Mouse (Mus musculus) heart, embryonic 13.5 days (tissue): Measurements from ENCODE around the gene Ccdc60. TPM values are rescaled to one million over a fixed set of nuclear protein-coding genes. Genes with fewer than 3 reads are reported as not detected.

Experiments used
- ATAC-seq: fragments of 200-750 bp; cut with Nextera tagmentation; 2 replicates; pipeline ENCODE4 v1.8.0; 2017; ENCODE audit warnings: moderate TSS enrichment; ENCODE audit not compliant: insufficient number of reproducible peaks, low FRiP score, low TSS enrichment; ENCODE audit errors: extremely low read depth
- H3K27ac ChIP-seq: fragments of 300-500 bp; sonication (generic); replicated peaks from 2 replicates; pipeline ENCODE4 v1.5.1; 2015; ENCODE audit warnings: moderate library complexity, mild to moderate bottlenecking, inconsistent platforms
- H3K27me3 ChIP-seq: fragments of 300-500 bp; sonication (generic); replicated peaks from 2 replicates; pipeline ENCODE4 v1.6.1; 2015; ENCODE audit warnings: mild to moderate bottlenecking, inconsistent platforms
- H3K36me3 ChIP-seq: fragments of 300-500 bp; sonication (generic); 2 replicates; pipeline ENCODE4 v1.6.1; 2015; ENCODE audit warnings: mild to moderate bottlenecking, inconsistent platforms
- H3K4me1 ChIP-seq: fragments of 300-500 bp; sonication (generic); 2 replicates; pipeline ENCODE4 v1.6.1; 2015; ENCODE audit warnings: inconsistent platforms
- H3K4me2 ChIP-seq: fragments of 300-500 bp; sonication (generic); 2 replicates; pipeline ENCODE4 v1.6.1; 2015; ENCODE audit warnings: inconsistent platforms, mild to moderate bottlenecking, moderate library complexity
- H3K4me3 ChIP-seq: fragments of 300-500 bp; sonication (generic); 2 replicates; pipeline ENCODE4 v1.5.1; 2015; ENCODE audit warnings: moderate library complexity, mild to moderate bottlenecking, inconsistent platforms
- H3K9ac ChIP-seq: fragments of 300-500 bp; sonication (generic); 2 replicates; pipeline ENCODE4 v1.6.1; 2015; ENCODE audit warnings: inconsistent platforms, mild to moderate bottlenecking, moderate library complexity
- H3K9me3 ChIP-seq: fragments of 300-500 bp; sonication (generic); 2 replicates; pipeline ENCODE4 v1.6.1; 2016; ENCODE audit warnings: inconsistent platforms
- WGBS: fragments of 180-500 bp; shearing (Covaris S2); methylation state at CpG from one replicate; pipeline ENCODE4 v1.1.7; 2015; ENCODE audit warnings: mixed read lengths; 5-methylcytosine and 5-hydroxymethylcytosine counted together
- polyA plus RNA-seq: library from polyadenylated mRNA; unstranded; fragments of >200 nt; fragmentation: Nextera tagmentation; extraction: Ambion mirVana; gene quantifications from 2 replicates; pipeline ENCODE4 v1.2.1, GENCODE M21; 2015

Gene Ccdc60
- polyA plus RNA-seq, 1 experiment from 2014 or later = 0.59 TPM

- Histone ChIP-seq H3K9ac (no peak overlapping the region), H3K4me1 (peaks cover 3% of the 10 kb centered on the region; the same call in 1 of the 2 replicates), H3K4me2 (peak overlapping the region; percentile 51), H3K4me3 (no peak overlapping the region), H3K27ac (no peak overlapping the region), H3K36me3 (no peaks in the 10 kb centered on the region), H3K27me3 (0 out of 2 replicates have a peak, but pooled peaks cover 7% of the 10 kb centered on the region), H3K9me3 (no peaks in the 10 kb centered on the region)
- 25% methylated on average over 19 of the region's 19 CpGs for WGBS
- no peak for ATAC-seq
These were observed 56.7 kb downstream of the Ccdc60 start for GRCm38 (mm10) chr5:116231841-116232643.

- WGBS = 72% methylated on average over 6 of the region's 6 CpGs
- ATAC-seq = no peak
- H3K9ac ChIP-seq = no peak overlapping the region
- H3K27me3 ChIP-seq = 0 out of 2 replicates have a peak, but pooled peaks cover 5% of the 10 kb centered on the region
- H3K36me3 ChIP-seq = no peaks in the 10 kb centered on the region
- H3K27ac ChIP-seq = no peak overlapping the region
- no peak overlapping the region for H3K4me2 ChIP-seq
- no peaks in the 10 kb centered on the region for H3K9me3 ChIP-seq
- H3K4me1 ChIP-seq = peaks cover 3% of the 10 kb centered on the region; the same call in 1 of the 2 replicates
- no peak overlapping the region for H3K4me3 ChIP-seq
These were observed 60.4 kb downstream of the Ccdc60 start for GRCm38 (mm10) chr5:116228414-116228813.

DNA sequence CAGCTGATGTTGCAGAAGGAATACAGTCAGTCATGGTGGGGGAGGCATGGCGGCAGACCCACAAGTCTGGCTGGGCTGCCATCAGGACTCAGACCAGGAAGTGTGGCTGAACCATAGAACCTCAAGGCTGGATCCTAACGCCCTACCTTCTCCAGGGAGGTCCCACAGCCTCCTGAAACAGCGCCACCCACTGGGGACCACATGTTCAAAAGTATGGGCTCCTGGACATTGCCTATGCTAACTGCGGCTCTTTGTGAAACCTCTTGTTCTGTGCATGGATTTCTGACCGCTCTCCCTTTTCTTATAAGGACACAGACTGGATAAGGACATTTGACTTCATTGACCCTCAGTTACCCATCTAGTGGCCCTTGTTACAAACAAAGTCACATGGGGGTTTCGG, 64.8 kb downstream of the Ccdc60 start:
- no peaks in the 10 kb centered on the region for H3K36me3 ChIP-seq
- no peak overlapping the region for H3K9ac ChIP-seq
- ATAC-seq = no peak
- H3K27me3 ChIP-seq = no peaks in the 10 kb centered on the region
- WGBS = 71% methylated on average over 6 of the region's 6 CpGs
- H3K4me1 ChIP-seq = no peaks in the 10 kb centered on the region
- no peak overlapping the region for H3K4me3 ChIP-seq
- H3K27ac ChIP-seq = no peak overlapping the region
- H3K4me2 ChIP-seq = no peak overlapping the region
- no peaks in the 10 kb centered on the region for H3K9me3 ChIP-seq

GRCm38 (mm10) chr5:116221916-116222315, 66.9 kb downstream of the Ccdc60 start:
- no peak overlapping the region for H3K4me3 ChIP-seq
- no peaks in the 10 kb centered on the region for H3K27me3 ChIP-seq
- no peaks in the 10 kb centered on the region for H3K4me1 ChIP-seq
- no peak overlapping the region for H3K27ac ChIP-seq
- H3K36me3 ChIP-seq = no peaks in the 10 kb centered on the region
- ATAC-seq = no peak
- H3K9me3 ChIP-seq = no peaks in the 10 kb centered on the region
- WGBS = 75% methylated on average over 3 of the region's 3 CpGs
- no peak overlapping the region for H3K4me2 ChIP-seq
- no peak overlapping the region for H3K9ac ChIP-seq

DNA sequence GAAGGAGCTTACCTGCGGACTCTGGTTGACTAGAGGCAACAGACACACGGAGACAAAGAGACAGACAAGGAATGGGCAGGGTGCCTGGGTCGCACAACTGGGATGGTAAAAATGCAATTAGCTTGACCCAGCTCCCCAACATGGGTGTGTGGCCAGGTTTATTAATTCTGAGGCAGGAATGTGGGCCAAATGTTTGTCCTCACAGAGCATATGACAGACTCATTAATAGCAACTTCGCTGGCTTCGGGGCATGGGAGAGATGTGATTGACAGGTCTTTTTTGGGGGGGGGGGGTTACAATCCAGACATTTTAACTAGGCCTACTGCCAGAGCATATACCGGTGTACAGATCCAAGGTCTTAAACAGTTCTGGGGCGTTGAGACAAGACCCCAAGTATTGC, 69.5 kb downstream of the Ccdc60 start:
- no peaks in the 10 kb centered on the region for H3K9me3 ChIP-seq
- H3K4me1 ChIP-seq = no peaks in the 10 kb centered on the region
- no peak for ATAC-seq
- 0 out of 2 replicates have a peak, but pooled peaks cover 3% of the 10 kb centered on the region for H3K27me3 ChIP-seq
- no peaks in the 10 kb centered on the region for H3K36me3 ChIP-seq
- H3K4me3 ChIP-seq = no peak overlapping the region
- H3K9ac ChIP-seq = no peak overlapping the region
- H3K4me2 ChIP-seq = no peak overlapping the region
- H3K27ac ChIP-seq = no peak overlapping the region
- WGBS = 75% methylated on average over 7 of the region's 7 CpGs

DNA sequence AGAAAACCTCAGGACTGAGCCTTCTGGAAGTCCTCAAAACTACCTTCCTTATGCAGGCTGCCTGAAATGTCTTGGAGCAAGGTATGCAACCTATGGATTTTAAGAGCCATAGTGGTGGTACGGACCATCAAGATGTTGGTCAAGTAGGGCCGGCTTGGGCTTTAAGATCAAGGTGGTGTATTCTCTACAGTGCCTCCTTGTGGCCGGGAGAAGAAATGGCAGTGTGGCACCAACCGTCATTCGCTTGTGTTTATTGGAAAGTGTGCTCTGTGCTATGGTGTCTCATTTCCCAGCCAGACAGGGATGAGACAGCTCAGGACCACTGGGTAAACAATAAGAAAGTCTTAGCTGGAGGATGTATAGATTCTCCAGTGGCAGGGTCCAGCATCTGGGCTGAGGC, 76.1 kb downstream of the Ccdc60 start:
- no peak overlapping the region for H3K4me2 ChIP-seq
- WGBS = 45% methylated on average over 5 of the region's 5 CpGs
- no peak overlapping the region for H3K4me3 ChIP-seq
- ATAC-seq = no peak
- H3K4me1 ChIP-seq = 0 out of 2 replicates have a peak, but pooled peaks cover 2% of the 10 kb centered on the region
- H3K36me3 ChIP-seq = no peaks in the 10 kb centered on the region
- 0 out of 2 replicates have a peak, but pooled peaks cover 3% of the 10 kb centered on the region for H3K27me3 ChIP-seq
- H3K9me3 ChIP-seq = no peaks in the 10 kb centered on the region
- no peak overlapping the region for H3K9ac ChIP-seq
- no peak overlapping the region for H3K27ac ChIP-seq

DNA sequence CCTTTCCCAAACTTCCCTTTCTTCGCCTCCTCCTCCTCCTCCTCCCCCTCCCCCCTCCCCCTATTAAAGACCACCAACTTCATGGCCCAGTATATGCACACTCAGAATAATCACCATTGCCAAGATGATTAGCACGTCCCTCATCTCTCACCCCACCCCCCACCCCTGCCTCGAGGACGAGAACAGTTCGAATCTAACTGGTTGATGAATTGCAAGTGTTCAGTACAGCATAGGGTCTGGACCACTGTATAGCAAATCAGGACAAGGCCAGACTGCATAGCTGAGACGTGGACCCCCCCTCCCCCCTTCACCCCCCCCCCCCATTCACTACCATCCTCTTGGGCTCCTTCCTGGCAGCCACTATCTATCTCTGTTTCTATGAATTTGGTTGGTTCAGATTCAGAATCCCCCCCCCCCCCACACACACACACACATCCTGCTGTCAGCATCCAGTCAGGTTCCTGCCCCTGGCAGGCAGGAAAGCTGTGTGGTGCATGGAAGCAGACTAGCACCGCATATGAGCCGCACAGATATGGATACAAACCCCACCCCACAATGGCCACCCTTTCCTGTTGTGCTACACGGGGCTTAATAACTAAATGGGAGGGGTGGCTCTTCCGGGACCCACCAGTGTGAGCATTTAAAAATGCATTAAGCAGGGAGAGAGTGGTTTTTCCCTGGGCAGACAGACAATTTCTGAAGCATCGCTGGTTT, 79.2 kb downstream of the Ccdc60 start:
- 0 out of 2 replicates have a peak, but pooled peaks cover 2% of the 10 kb centered on the region for H3K4me1 ChIP-seq
- no peak overlapping the region for H3K27ac ChIP-seq
- no peaks in the 10 kb centered on the region for H3K27me3 ChIP-seq
- WGBS = 49% methylated on average over 11 of the region's 11 CpGs
- H3K9me3 ChIP-seq = no peaks in the 10 kb centered on the region
- no peak overlapping the region for H3K9ac ChIP-seq
- ATAC-seq = no peak
- no peaks in the 10 kb centered on the region for H3K36me3 ChIP-seq
- no peak overlapping the region for H3K4me2 ChIP-seq
- H3K4me3 ChIP-seq = no peak overlapping the region

GRCm38 (mm10) chr5:116208741-116209368, 79.9 kb downstream of the Ccdc60 start:
- WGBS = 65% methylated on average over 16 of the region's 16 CpGs
- 0 out of 2 replicates have a peak, but pooled peaks cover 2% of the 10 kb centered on the region for H3K4me1 ChIP-seq
- ATAC-seq = no peak
- no peak overlapping the region for H3K4me2 ChIP-seq
- no peak overlapping the region for H3K27ac ChIP-seq
- H3K9ac ChIP-seq = no peak overlapping the region
- H3K9me3 ChIP-seq = no peaks in the 10 kb centered on the region
- no peaks in the 10 kb centered on the region for H3K27me3 ChIP-seq
- H3K4me3 ChIP-seq = no peak overlapping the region
- no peaks in the 10 kb centered on the region for H3K36me3 ChIP-seq

GRCm38 (mm10) chr5:116202692-116203091, 86.1 kb downstream of the Ccdc60 start:
- 59% methylated on average over 5 of the region's 5 CpGs for WGBS

DNA sequence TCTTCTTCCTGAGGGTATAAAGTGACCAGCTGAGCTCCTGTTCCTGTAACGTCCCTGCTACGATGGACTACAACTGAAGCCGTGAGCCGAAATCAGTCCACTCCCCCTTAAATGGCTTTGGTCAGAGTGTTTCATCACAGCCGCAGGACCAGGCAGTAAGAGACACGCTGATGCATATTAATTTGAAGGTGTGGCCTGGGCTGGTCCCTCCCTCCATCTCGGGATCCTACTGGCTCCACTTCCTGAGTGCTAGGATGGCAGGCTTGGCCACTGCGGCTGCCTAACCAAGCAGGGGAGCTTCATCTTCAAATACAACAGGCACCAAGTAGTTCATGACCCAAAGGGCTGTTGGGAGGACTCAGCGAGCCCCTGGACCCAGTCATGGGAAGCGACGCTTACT, 94.3 kb downstream of the Ccdc60 start:
- no peak overlapping the region for H3K27ac ChIP-seq
- no peaks in the 10 kb centered on the region for H3K4me1 ChIP-seq
- peak overlapping the region; percentile 11; the same call in 1 of the 2 replicates for H3K4me2 ChIP-seq
- H3K27me3 ChIP-seq = peaks cover 28% of the 10 kb centered on the region
- no peak overlapping the region for H3K9ac ChIP-seq
- no peaks in the 10 kb centered on the region for H3K36me3 ChIP-seq
- no peak overlapping the region for H3K4me3 ChIP-seq
- WGBS = 39% methylated on average over 11 of the region's 11 CpGs
- no peaks in the 10 kb centered on the region for H3K9me3 ChIP-seq
- ATAC-seq = no peak

More at GRCm38 (mm10) chr5:116202692-116203091, 86.1 kb downstream of the Ccdc60 start:
- no peaks in the 10 kb centered on the region for H3K4me1 ChIP-seq
- no peak overlapping the region for H3K9ac ChIP-seq
- ATAC-seq = no peak
- H3K4me3 ChIP-seq = no peak overlapping the region
- H3K4me2 ChIP-seq = no peak overlapping the region
- H3K27ac ChIP-seq = no peak overlapping the region
- H3K36me3 ChIP-seq = no peaks in the 10 kb centered on the region
- H3K27me3 ChIP-seq = no peaks in the 10 kb centered on the region
- H3K9me3 ChIP-seq = no peaks in the 10 kb centered on the region

- 59% methylated on average over 9 of the region's 9 CpGs for WGBS
- no peak overlapping the region for H3K4me2 ChIP-seq
- H3K9me3 ChIP-seq = no peaks in the 10 kb centered on the region
- H3K4me3 ChIP-seq = no peak overlapping the region
- no peak for ATAC-seq
- peaks cover 28% of the 10 kb centered on the region for H3K27me3 ChIP-seq
- H3K36me3 ChIP-seq = no peaks in the 10 kb centered on the region
- no peak overlapping the region for H3K9ac ChIP-seq
- no peaks in the 10 kb centered on the region for H3K4me1 ChIP-seq
- H3K27ac ChIP-seq = no peak overlapping the region
These were observed 96.1 kb downstream of the Ccdc60 start for GRCm38 (mm10) chr5:116192693-116193092.
